Mouse (Mus musculus): Measurements from ENCODE around the gene Apol7b. TPM values are rescaled to one million over a fixed set of nuclear protein-coding genes. Genes with fewer than 3 reads are reported as not detected.

The Apol7b gene
- polyA plus RNA-seq, 1 experiment from 2014 or later: not detected

- H3K36me3 ChIP-seq: no peaks in the 10 kb centered on the region
- no peaks in the 10 kb centered on the region for H3K27me3 ChIP-seq (replicated peaks)
- 76% methylated on average over 6 of the region's 6 CpGs for WGBS
- H3K9ac ChIP-seq: no peak overlapping the region
- H3K27ac ChIP-seq: no peak overlapping the region
- no peak overlapping the region for H3K4me2 ChIP-seq (replicated peaks)
- no peaks in the 10 kb centered on the region for H3K4me1 ChIP-seq
- no peak overlapping the region for H3K4me3 ChIP-seq
- no peaks in the 10 kb centered on the region for H3K9me3 ChIP-seq
- no peak for ATAC-seq (ENCODE audit: low FRiP score, low read depth)
Observed at GRCm38 (mm10) chr15:77381481-77381880, 65.8 kb downstream of the Apol7b start.

DNA sequence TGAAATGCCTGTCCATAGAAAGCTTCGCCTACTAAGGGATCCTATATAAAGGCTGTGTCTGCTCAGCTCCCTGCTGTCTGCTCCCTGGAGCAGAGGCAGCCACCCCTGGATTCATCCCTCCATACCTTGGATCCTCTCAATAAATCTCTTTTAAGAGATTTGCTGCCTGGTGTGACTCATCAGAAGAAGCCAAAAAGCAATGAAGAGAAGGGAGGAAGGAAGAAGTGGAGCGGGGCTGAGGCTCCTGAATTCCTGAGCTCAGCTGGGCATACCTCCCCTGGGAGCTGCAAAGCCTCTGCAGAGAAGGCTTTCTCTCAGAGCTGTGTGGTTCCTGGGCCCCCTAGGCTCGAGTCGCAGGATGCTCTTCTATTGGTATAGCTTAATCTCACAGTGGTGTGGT, 67.4 kb downstream of the Apol7b start:
- no peak for ATAC-seq (ENCODE audit: low FRiP score, low read depth)
- H3K36me3 ChIP-seq: no peaks in the 10 kb centered on the region
- H3K27ac ChIP-seq: no peak overlapping the region
- H3K9me3 ChIP-seq: no peaks in the 10 kb centered on the region
- WGBS: 56% methylated on average over 4 of the region's 4 CpGs
- H3K4me3 ChIP-seq: no peak overlapping the region
- H3K4me2 ChIP-seq (replicated peaks): no peak overlapping the region
- no peaks in the 10 kb centered on the region for H3K27me3 ChIP-seq (replicated peaks)
- H3K4me1 ChIP-seq: no peaks in the 10 kb centered on the region
- no peak overlapping the region for H3K9ac ChIP-seq

GRCm38 (mm10) chr15:77377419-77377818, 69.9 kb downstream of the Apol7b start:
- H3K27me3 ChIP-seq (replicated peaks): no peaks in the 10 kb centered on the region
- H3K4me2 ChIP-seq (replicated peaks): no peak overlapping the region
- no peaks in the 10 kb centered on the region for H3K36me3 ChIP-seq
- H3K4me1 ChIP-seq: no peaks in the 10 kb centered on the region
- no peak overlapping the region for H3K27ac ChIP-seq
- H3K9me3 ChIP-seq: no peaks in the 10 kb centered on the region
- 90% methylated on average over 4 of the region's 4 CpGs for WGBS
- no peak overlapping the region for H3K9ac ChIP-seq
- ATAC-seq (ENCODE audit: low FRiP score, low read depth): no peak
- no peak overlapping the region for H3K4me3 ChIP-seq

DNA sequence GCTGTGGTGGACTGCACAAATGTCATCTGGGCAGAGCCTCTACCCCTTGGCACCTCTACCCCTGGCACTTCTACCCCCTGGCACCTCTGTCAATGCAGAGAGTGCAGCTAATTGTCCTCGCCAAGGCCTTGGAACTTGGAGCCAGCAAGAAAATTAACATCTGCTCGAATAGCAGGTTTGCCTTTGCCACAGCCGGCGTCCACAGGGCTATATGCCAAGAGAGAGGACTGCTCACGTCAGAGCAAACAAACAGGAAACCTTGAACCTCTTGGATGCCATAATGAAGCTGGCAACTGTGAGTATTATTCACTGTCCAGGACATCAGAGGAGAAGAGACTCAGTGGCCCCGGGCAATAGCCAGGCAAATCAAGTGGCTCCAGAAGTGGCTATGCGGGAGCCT, 70.4 kb downstream of the Apol7b start:
- Histone ChIP-seq H3K4me2 (replicated peaks) (no peak overlapping the region), H3K27ac (no peak overlapping the region), H3K4me1 (no peaks in the 10 kb centered on the region), H3K27me3 (replicated peaks) (no peaks in the 10 kb centered on the region), H3K9ac (no peak overlapping the region), H3K9me3 (no peaks in the 10 kb centered on the region), H3K4me3 (no peak overlapping the region), H3K36me3 (no peaks in the 10 kb centered on the region)
- ATAC-seq (ENCODE audit: low FRiP score, low read depth): no peak
- WGBS: 86% methylated on average over 7 of the region's 7 CpGs

Other genes starting within 250 kb of the Apol7b start
- 148 and 159 TPM in 2 replicates for gene Rbfox2, start 140.5 kb downstream of the Apol7b start, polyA plus RNA-seq (2016; fragmentation: Nextera tagmentation; extraction: Ambion mirVana)
- gene Apol7a, start 48.4 kb downstream of the Apol7b start, polyA plus RNA-seq (2016; fragmentation: Nextera tagmentation; extraction: Ambion mirVana): not detected in 2 replicates
- 0.24 TPM in 1 of 2 replicates, not detected in the other for gene Apol9a, start 36.4 kb downstream of the Apol7b start, polyA plus RNA-seq (2016; fragmentation: Nextera tagmentation; extraction: Ambion mirVana)
- gene Apol10a, start 29.6 kb upstream of the Apol7b start, polyA plus RNA-seq (2016; fragmentation: Nextera tagmentation; extraction: Ambion mirVana): not detected in 2 replicates
- not detected in 2 replicates for gene Apol11a, start 60.8 kb upstream of the Apol7b start, polyA plus RNA-seq (2016; fragmentation: Nextera tagmentation; extraction: Ambion mirVana)
- not detected in 2 replicates for gene Apol7c, start 85.8 kb upstream of the Apol7b start, polyA plus RNA-seq (2016; fragmentation: Nextera tagmentation; extraction: Ambion mirVana)
- gene 1700025B11Rik, start 114.4 kb upstream of the Apol7b start, polyA plus RNA-seq (2016; fragmentation: Nextera tagmentation; extraction: Ambion mirVana): not detected in 2 replicates
- 0.19 TPM in 1 of 2 replicates, not detected in the other for gene Apol10b, start 148.6 kb upstream of the Apol7b start, polyA plus RNA-seq (2016; fragmentation: Nextera tagmentation; extraction: Ambion mirVana)
- gene Gm36245, start 151.8 kb upstream of the Apol7b start, polyA plus RNA-seq (2016; fragmentation: Nextera tagmentation; extraction: Ambion mirVana): not detected in 2 replicates
- gene Apol11b, start 195.8 kb upstream of the Apol7b start, polyA plus RNA-seq (2016; fragmentation: Nextera tagmentation; extraction: Ambion mirVana): not detected in 2 replicates